Mouse (Mus musculus) embryonic facial prominence, embryonic 15.5 days (tissue): ENCODE results near the gene Nedd9. TPM values are rescaled to one million over a fixed set of nuclear protein-coding genes. Genes with fewer than 3 reads are reported as not detected.

Experiments used
- ATAC-seq: fragments of 200-750 bp; cut with Nextera tagmentation; 2 replicates; pipeline ENCODE4 v1.8.0; 2017; ENCODE audit warnings: low read depth, moderate TSS enrichment; ENCODE audit not compliant: insufficient number of reproducible peaks, low FRiP score, low TSS enrichment
- H3K27ac ChIP-seq: fragments of 300-500 bp; sonication (generic); replicated peaks from 2 replicates; pipeline ENCODE4 v1.5.1; 2015; ENCODE audit warnings: mild to moderate bottlenecking, inconsistent platforms
- H3K27me3 ChIP-seq: fragments of 300-500 bp; sonication (generic); 2 replicates; pipeline ENCODE4 v1.6.1; 2015; ENCODE audit warnings: inconsistent platforms
- H3K36me3 ChIP-seq: fragments of 300-500 bp; sonication (generic); 2 replicates; pipeline ENCODE4 v1.6.1; 2015; ENCODE audit warnings: mild to moderate bottlenecking, inconsistent platforms
- H3K4me1 ChIP-seq: fragments of 300-500 bp; sonication (generic); 2 replicates; pipeline ENCODE4 v1.6.1; 2015; ENCODE audit warnings: inconsistent platforms
- H3K4me2 ChIP-seq: fragments of 300-500 bp; sonication (generic); replicated peaks from 2 replicates; pipeline ENCODE4 v1.6.1; 2015; ENCODE audit warnings: mild to moderate bottlenecking, inconsistent platforms
- H3K4me3 ChIP-seq: fragments of 300-500 bp; sonication (generic); replicated peaks from 2 replicates; pipeline ENCODE4 v1.5.1; 2015; ENCODE audit warnings: mild to moderate bottlenecking, inconsistent platforms
- H3K9ac ChIP-seq: fragments of 300-500 bp; sonication (generic); 2 replicates; pipeline ENCODE4 v1.6.1; 2015; ENCODE audit warnings: inconsistent platforms
- H3K9me3 ChIP-seq: fragments of 300-500 bp; sonication (generic); replicated peaks from 2 replicates; pipeline ENCODE4 v1.6.1; 2016; ENCODE audit warnings: inconsistent platforms
- WGBS: fragments of 180-500 bp; shearing (Covaris S2); methylation state at CpG from one replicate; pipeline ENCODE4 v1.1.7; 2015; 5-methylcytosine and 5-hydroxymethylcytosine counted together
- polyA plus RNA-seq: library from polyadenylated mRNA; unstranded; fragments of >200 nt; fragmentation: Nextera tagmentation; extraction: Ambion mirVana; gene quantifications from 2 replicates; pipeline ENCODE4 v1.2.1, GENCODE M21; 2015

Gene Nedd9
- polyA plus RNA-seq, 1 experiment from 2014 or later, result 32.3 TPM

GRCm38 (mm10) chr13:41491522-41491921, 4.4 kb upstream of the Nedd9 start:
- ATAC-seq, result no peak
- WGBS, result 48% methylated on average over 7 of the region's 7 CpGs

GRCm38 (mm10) chr13:41490282-41490681, 3.1 kb upstream of the Nedd9 start:
- Histone ChIP-seq H3K36me3 (no peaks in the 10 kb centered on the region), H3K27ac (no peak overlapping the region), H3K27me3 (no peaks in the 10 kb centered on the region), H3K4me1 (peaks cover 8% of the 10 kb centered on the region; the same call in 1 of the 2 replicates), H3K9me3 (no peaks in the 10 kb centered on the region), H3K9ac (no peak overlapping the region), H3K4me2 (no peak overlapping the region), H3K4me3 (no peak overlapping the region)
- WGBS, result 81% methylated on average over 8 of the region's 8 CpGs
- ATAC-seq, result no peak

More at GRCm38 (mm10) chr13:41491522-41491921, 4.4 kb upstream of the Nedd9 start:
- Histone ChIP-seq H3K36me3 (no peaks in the 10 kb centered on the region), H3K27ac (no peak overlapping the region), H3K9ac (no peak overlapping the region), H3K4me2 (no peak overlapping the region), H3K4me1 (peaks cover 8% of the 10 kb centered on the region; the same call in 1 of the 2 replicates), H3K9me3 (no peaks in the 10 kb centered on the region), H3K27me3 (no peaks in the 10 kb centered on the region), H3K4me3 (no peak overlapping the region)

- peaks cover 8% of the 10 kb centered on the region; the same call in 1 of the 2 replicates for H3K4me1 ChIP-seq
These were observed 2.6 kb upstream of the Nedd9 start for GRCm38 (mm10) chr13:41489705-41490275.

GRCm38 (mm10) chr13:41487409-41487743, 214 bp upstream of the Nedd9 start:
- H3K9ac ChIP-seq, result no peak overlapping the region
- H3K27me3 ChIP-seq, result no peaks in the 10 kb centered on the region
- ATAC-seq, result no peak
- H3K9me3 ChIP-seq, result no peaks in the 10 kb centered on the region
- peaks cover 8% of the 10 kb centered on the region; the same call in 1 of the 2 replicates for H3K4me1 ChIP-seq
- H3K36me3 ChIP-seq, result no peaks in the 10 kb centered on the region
- no peak overlapping the region for H3K27ac ChIP-seq
- H3K4me3 ChIP-seq, result no peak overlapping the region
- 60% methylated on average over 2 of the region's 2 CpGs for WGBS
- H3K4me2 ChIP-seq, result no peak overlapping the region

More at GRCm38 (mm10) chr13:41489705-41490275, 2.6 kb upstream of the Nedd9 start:
- no peaks in the 10 kb centered on the region for H3K9me3 ChIP-seq
- H3K9ac ChIP-seq, result no peak overlapping the region
- no peak overlapping the region for H3K27ac ChIP-seq
- no peaks in the 10 kb centered on the region for H3K27me3 ChIP-seq
- no peaks in the 10 kb centered on the region for H3K36me3 ChIP-seq
- 31% methylated on average over 9 of the region's 9 CpGs for WGBS
- no peak overlapping the region for H3K4me3 ChIP-seq
- ATAC-seq, result no peak
- no peak overlapping the region for H3K4me2 ChIP-seq

- no peaks in the 10 kb centered on the region for H3K36me3 ChIP-seq
- no peak for ATAC-seq
- no peaks in the 10 kb centered on the region for H3K27me3 ChIP-seq
- no peak overlapping the region for H3K9ac ChIP-seq
- no peaks in the 10 kb centered on the region for H3K4me1 ChIP-seq
- no peaks in the 10 kb centered on the region for H3K9me3 ChIP-seq
- no peak overlapping the region for H3K4me3 ChIP-seq
- no peak overlapping the region for H3K27ac ChIP-seq
- 85% methylated on average over 7 of the region's 7 CpGs for WGBS
- no peak overlapping the region for H3K4me2 ChIP-seq
These were observed 3.2 kb downstream of the Nedd9 start for GRCm38 (mm10) chr13:41483966-41484365.

GRCm38 (mm10) chr13:41482408-41483011, 4.7 kb downstream of the Nedd9 start:
- Histone ChIP-seq H3K27me3 (no peaks in the 10 kb centered on the region), H3K9me3 (no peaks in the 10 kb centered on the region), H3K36me3 (no peaks in the 10 kb centered on the region), H3K4me1 (no peaks in the 10 kb centered on the region), H3K9ac (no peak overlapping the region), H3K4me3 (no peak overlapping the region), H3K27ac (no peak overlapping the region), H3K4me2 (no peak overlapping the region)
- WGBS, result 52% methylated on average over 3 of the region's 3 CpGs
- no peak for ATAC-seq

GRCm38 (mm10) chr13:41479737-41480435, 7.3 kb downstream of the Nedd9 start:
- Histone ChIP-seq H3K27me3 (no peaks in the 10 kb centered on the region), H3K4me3 (no peak overlapping the region), H3K27ac (no peak overlapping the region), H3K4me1 (no peaks in the 10 kb centered on the region), H3K36me3 (no peaks in the 10 kb centered on the region), H3K9ac (no peak overlapping the region), H3K4me2 (no peak overlapping the region), H3K9me3 (no peaks in the 10 kb centered on the region)
- 65% methylated on average over 13 of the region's 15 CpGs for WGBS
- ATAC-seq, result no peak

GRCm38 (mm10) chr13:41476216-41476615, 10.9 kb downstream of the Nedd9 start:
- H3K4me1 ChIP-seq, result no peaks in the 10 kb centered on the region
- no peak overlapping the region for H3K4me2 ChIP-seq
- no peak overlapping the region for H3K9ac ChIP-seq
- no peak for ATAC-seq
- no peak overlapping the region for H3K27ac ChIP-seq
- H3K4me3 ChIP-seq, result no peak overlapping the region
- no peaks in the 10 kb centered on the region for H3K27me3 ChIP-seq
- H3K36me3 ChIP-seq, result no peaks in the 10 kb centered on the region
- no peaks in the 10 kb centered on the region for H3K9me3 ChIP-seq
- WGBS, result 64% methylated on average over 4 of the region's 4 CpGs

GRCm38 (mm10) chr13:41474365-41474764, 12.8 kb downstream of the Nedd9 start:
- WGBS, result 74% methylated on average over 5 of the region's 5 CpGs
- no peak overlapping the region for H3K9ac ChIP-seq
- ATAC-seq, result no peak
- no peak overlapping the region for H3K4me3 ChIP-seq
- H3K27me3 ChIP-seq, result no peaks in the 10 kb centered on the region
- H3K27ac ChIP-seq, result no peak overlapping the region
- no peaks in the 10 kb centered on the region for H3K36me3 ChIP-seq
- no peak overlapping the region for H3K4me2 ChIP-seq
- H3K4me1 ChIP-seq, result no peaks in the 10 kb centered on the region
- H3K9me3 ChIP-seq, result no peaks in the 10 kb centered on the region

GRCm38 (mm10) chr13:41473504-41473903, 13.7 kb downstream of the Nedd9 start:
- Histone ChIP-seq H3K36me3 (no peaks in the 10 kb centered on the region), H3K27ac (no peak overlapping the region), H3K4me1 (no peaks in the 10 kb centered on the region), H3K9me3 (no peaks in the 10 kb centered on the region), H3K9ac (no peak overlapping the region), H3K4me2 (no peak overlapping the region), H3K27me3 (no peaks in the 10 kb centered on the region), H3K4me3 (no peak overlapping the region)
- WGBS, result 87% methylated on average over 4 of the region's 4 CpGs
- ATAC-seq, result no peak

- Histone ChIP-seq H3K9me3 (no peaks in the 10 kb centered on the region), H3K4me3 (no peak overlapping the region), H3K36me3 (no peaks in the 10 kb centered on the region), H3K4me2 (no peak overlapping the region), H3K27ac (no peak overlapping the region), H3K9ac (no peak overlapping the region), H3K4me1 (no peaks in the 10 kb centered on the region), H3K27me3 (no peaks in the 10 kb centered on the region)
- 59% methylated on average over 5 of the region's 5 CpGs for WGBS
- ATAC-seq, result no peak
These were observed 14.2 kb downstream of the Nedd9 start for GRCm38 (mm10) chr13:41472878-41473424.
